Mouse (Mus musculus) cerebellum, adult 18-20 months (tissue): Measurements from ENCODE around the gene Chrm4.

Experiments used
- DNase-seq, 2 experiments: peaks; one replicate each; pipeline ENCODE4 v3.0.0; 2021

Chrm4 gene

DNA sequence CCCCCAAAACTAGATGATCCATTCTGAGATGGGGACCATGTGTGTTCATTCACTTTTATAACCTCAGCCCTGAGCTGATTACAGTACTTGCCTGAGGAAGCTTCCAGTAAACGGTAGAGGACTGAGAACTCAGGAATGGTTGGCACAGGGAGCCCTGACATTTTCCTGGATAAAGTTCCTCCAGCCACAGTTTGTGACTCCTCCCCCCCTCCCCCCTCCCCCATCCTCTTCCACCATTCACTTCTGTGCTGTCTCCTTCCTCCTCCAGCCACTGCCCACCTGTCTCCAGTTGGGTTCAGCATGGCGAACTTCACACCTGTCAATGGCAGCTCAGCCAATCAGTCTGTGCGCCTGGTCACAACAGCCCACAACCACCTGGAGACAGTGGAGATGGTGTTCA is at the start of gene Chrm4:
TSS of gene Chrm4 (plus strand) at position 301 of the 400 bp plus-strand sequence.
- no peak for DNase-seq

- no peak for DNase-seq
These were observed 48.5 kb upstream of the Chrm4 start for GRCm38 (mm10) chr2:91878387-91879180.

DNA sequence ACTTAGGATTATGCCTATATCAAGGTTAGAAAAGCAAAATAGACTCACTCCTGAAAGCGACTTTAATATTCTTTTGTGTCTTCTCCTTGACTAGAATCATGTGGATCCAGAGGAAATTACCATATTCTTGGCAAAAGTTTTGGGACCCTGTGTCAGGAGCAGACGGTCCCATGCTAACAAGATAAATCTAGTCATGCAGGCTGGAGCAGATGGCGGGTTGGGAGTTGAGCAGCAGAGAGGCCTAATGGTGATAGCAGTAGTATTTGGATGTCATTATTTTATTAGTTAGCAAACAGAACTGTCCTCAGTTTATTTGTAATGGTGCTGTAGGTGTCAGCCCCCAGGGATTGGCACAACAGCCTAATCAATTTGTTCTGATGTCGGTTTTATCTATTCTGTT is 43.1 kb upstream of the Chrm4 start:
- DNase-seq = peak in 1 of 2 experiments; percentile 49

DNA sequence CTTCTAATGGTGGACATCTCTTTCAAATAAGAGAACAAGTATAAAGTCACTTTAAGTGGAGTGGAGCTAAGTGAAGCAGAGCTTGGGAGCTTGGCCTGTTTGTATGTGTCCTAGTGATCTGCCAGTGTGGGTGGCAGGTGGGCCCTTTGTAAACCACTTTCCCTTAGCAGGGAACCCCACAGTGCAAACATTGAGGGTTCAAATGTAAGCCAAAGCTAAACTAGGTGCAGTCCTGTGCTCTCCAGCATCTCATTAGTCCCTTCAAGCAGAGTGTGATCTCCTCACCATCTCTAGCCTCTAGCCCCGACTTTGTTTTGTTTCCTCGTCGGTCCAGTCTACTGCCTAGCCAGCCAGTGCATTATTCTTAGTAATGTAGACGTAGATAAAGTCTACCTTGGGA is 42.4 kb upstream of the Chrm4 start:
- no peak for DNase-seq

- no peak for DNase-seq
These were observed 32.3 kb upstream of the Chrm4 start for GRCm38 (mm10) chr2:91894716-91895115.

DNA sequence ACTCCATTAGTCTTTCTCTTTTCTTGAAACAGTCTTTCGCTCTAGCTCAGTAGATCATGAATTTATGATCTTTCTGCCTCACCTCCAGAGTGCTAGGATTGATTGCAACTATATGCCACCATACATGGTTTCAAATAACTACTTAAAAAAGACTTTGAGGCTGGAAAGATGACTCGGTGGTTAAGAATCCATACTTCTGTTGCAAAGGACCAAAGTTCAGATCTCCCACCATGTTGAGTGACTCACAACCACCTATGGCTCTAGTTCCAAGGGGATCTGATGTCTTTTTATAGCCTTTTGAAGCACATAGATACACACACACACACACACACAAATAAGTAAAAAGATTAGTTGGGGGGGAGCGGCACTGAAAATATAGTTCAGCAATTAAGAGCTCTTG is 31.6 kb upstream of the Chrm4 start:
- no peak for DNase-seq

GRCm38 (mm10) chr2:91897968-91898367 is 29.1 kb upstream of the Chrm4 start:
- DNase-seq = no peak

- peak in 1 of 2 experiments; percentile 24 for DNase-seq
These were observed 27.9 kb upstream of the Chrm4 start for GRCm38 (mm10) chr2:91899141-91899540.

DNA sequence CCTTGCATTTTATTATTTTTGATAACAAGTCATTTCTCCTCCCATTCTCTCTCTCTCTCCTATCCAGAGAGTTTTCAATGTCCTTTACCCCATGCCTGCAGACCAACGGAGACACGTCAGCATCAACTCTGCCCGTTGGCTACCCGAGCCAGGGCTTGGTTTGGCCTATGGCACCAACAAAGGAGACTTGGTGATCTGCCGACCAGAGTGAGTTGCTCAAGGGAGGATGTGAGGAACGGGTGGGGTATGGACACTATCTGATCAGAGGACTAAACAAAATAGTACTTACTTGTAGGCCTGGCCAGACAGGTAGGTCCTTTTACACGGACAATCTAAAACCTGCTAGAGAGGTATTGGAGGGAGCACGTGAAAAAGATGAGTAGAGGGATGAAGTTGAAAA is 26.6 kb upstream of the Chrm4 start:
- DNase-seq = no peak

DNA sequence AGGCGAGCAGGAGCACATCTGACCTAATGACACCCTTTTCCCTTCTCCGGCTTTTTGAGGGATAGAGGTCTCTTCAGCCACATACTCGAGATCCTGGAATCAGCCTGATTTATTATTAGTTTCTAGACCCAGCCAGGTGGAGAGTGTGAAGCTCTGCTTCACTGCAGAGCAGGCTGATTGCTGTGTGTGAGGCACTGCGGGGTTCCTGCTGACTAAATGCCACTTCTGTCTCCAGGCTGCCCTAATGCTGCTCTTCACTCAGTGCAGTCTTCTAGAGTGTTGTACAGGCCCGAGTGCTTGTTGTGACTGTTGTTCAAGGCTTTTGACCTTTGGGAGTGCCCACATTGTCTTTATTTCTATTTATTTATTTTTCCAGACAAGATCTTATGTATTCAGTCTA is 24.7 kb upstream of the Chrm4 start:
- DNase-seq = peak; percentile 63 to 72

DNA sequence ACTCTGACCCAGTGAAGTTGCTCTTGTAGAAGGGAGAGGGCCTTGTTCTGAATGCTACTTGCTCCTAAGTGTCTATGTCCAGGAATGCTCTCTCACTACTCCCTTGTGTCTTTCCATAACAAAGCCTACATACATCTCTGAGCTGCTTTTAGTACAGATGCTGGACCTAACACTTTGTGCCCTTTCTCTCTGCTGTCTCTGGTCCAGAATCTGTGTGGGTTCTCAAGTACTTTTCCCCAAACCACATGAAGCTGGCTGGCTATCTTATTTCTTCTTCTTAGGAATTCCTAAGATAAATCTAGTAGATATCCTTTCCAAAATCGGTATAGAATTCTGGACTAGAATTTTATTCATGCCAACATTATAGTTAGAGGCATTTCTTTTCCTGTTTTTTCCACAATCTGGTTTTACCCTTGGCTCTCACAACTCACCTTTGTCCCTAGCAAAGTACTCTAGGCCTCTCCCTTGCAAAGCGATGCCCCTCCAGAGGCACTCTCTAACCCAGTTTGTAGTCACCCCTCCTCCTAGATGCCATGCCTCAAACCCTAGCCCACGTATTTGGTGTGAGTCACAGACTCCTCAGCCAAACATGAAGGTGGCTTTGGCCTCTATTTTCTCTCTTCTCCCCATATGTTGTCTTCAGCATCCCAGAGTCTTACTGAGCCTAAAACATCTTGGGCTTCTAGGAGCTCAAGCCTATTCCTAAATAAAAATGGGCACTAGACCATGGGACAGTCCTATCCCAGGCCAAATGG is 23.7 kb upstream of the Chrm4 start:
- no peak for DNase-seq

GRCm38 (mm10) chr2:91904618-91905307 is 22.3 kb upstream of the Chrm4 start:
- DNase-seq = peak in 1 of 2 experiments; percentile 44

- no peak for DNase-seq
These were observed 20.9 kb upstream of the Chrm4 start for GRCm38 (mm10) chr2:91906141-91906540.

DNA sequence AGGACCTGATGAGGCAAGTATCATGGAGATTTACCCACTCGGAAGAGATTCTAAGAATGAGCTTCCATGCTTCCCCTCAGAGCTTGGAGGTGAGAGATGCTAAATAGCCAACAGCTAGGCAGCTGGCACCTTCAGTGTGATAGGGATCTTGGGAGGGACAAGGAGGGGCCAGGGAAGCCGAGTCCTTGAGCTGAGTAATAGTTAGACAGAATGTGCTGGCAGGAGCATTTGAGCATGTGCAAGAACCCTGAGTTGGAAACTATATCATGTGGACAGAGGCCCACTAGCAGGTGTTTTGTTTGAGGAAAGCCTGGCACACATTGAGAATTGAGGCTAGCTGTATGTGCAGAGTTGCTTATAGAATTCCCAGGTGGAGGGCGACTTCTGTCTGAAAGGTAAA is 14.4 kb upstream of the Chrm4 start:
- no peak for DNase-seq

- DNase-seq = no peak
These were observed 13.5 kb upstream of the Chrm4 start for GRCm38 (mm10) chr2:91913328-91914110.

DNA sequence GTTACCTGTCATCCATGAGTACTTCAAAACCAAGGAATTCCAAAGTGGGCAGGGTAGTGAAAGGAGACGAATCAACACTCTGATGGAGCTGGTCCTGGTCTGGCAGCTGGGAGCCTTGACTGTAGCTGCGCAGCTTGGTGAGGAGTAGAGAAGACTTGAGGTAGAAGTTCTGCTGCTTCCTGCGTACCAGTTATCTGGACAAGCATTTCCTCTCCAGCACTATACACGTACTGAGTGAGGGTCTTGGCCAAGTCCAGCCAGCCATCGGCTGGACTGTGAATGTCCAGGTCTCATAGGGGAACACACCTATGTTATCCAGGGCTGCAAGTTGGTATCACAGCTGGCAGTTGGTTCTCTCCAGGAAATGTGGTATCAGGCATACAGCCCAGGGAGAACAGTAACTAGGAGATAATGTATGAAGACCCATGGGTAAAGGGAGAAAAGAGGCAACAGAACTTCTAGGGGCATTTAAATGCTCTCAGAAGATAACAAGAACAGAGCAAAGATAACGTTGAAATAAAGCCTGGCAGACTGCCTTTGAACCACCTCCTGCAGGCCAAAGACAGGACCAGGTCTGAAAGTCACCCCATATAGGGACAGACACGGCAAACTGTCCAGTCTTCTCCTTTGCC is 10.6 kb upstream of the Chrm4 start:
- no peak for DNase-seq

DNA sequence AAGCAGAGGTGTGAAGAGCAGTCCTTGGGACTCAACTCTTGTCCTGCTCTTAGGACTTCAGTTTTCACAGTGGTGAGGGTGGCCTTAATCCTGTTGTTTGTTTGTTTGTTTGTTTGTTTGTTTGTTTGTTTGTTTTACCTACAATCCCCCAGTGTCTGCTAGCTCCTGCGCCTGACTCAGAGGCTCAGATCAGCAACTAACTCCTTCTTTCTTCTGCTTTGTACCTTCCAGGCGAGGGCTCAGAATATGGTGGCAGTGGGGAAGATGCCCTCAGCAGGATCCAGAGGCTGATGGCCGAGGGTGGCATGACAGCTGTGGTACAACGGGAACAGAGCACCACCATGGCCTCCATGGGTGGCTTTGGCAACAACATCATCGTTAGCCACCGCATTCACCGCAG is 10.0 kb upstream of the Chrm4 start:
- DNase-seq = no peak

DNA sequence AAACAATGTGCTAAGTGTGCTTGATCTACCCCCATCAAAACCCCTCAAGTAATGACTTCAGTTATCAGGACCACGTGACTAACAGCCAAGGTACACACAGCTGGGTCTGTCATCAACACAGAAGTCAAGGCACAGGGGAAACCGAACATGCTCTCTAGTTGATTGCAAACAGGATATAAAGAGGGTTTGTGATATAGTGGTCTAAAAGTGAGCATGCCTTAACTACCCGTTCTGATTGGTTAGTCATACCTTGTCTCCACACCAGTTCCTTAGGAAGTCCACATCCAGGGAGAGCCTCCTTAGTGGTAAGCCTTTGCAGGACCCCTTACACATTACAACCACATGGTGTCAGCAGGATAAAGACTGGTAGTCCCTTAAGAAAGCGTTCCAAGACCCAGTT is 6.9 kb upstream of the Chrm4 start:
- DNase-seq = no peak

DNA sequence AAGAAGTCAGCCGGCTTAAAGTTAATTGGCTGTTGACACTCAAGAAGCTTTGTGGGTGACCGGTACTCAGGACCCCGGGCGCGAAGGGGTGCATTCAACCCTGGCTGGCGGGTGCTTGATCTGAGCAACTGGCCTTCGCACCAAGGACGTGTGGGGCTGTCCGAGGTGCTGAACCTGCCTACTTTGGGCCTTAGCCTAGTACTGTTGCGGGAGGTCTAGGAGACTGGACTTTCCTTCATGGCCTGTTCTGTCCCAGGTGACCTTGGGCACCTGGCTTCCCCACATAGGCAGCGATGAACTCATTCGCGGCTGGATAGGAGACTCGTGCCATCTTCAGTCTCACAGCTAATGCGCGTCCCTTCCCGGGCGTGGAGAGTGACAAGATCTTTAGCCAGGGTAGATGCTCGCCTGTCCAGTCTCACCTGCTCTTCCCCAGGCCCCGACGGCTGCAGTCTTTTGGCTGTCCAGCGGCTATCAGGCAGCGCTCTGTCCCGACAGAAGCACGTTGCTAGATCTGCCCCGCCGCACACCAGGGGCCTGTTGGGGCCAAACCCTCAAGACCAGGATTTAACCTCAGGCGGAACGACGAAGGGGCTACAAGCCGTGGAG is 5.8 kb upstream of the Chrm4 start:
- no peak for DNase-seq

GRCm38 (mm10) chr2:91921790-91922570 is 5.1 kb upstream of the Chrm4 start:
- peak; percentile 48 to 64 for DNase-seq
